ENCODE assay signal across 24 mouse cellular contexts in genomic region chrX:153716716-153717115, GRCm38 (mm10). TPM values are rescaled to one million over a fixed set of nuclear protein-coding genes. Genes with fewer than 3 reads are reported as not detected.
A peak's percentile ranks its signal among the peaks of the same experiment; 100 is the strongest.
DNase-seq lines count a peak whose midpoint lies in the region; ATAC-seq and TF ChIP-seq lines count a peak whose summit lies in the region.
"Had no signal": no experiment of that assay in that cellular context is flagged by ENCODE, and none has a peak within 500 bp of the region (broad histone marks: within the 10 kb centered on the region; RNA-seq: fewer than 3 reads in every experiment).

No protein-coding gene starts in this region.

- no peak for TF ChIP-seq CTCF in bone marrow macrophage, adult 2 months (IDR thresholded peaks at IDR 0.05; ENCODE audit: low read depth, low read length)

- no peak for DNase-seq in heart, postnatal 14 days
- DNase-seq in frontal cortex, postnatal 10 days (ENCODE audit: low spot score in 2 of 2) = no peak
- DNase-seq: adrenal gland, adult 2 months; adrenal gland, adult 8-10 months; adrenal gland, postnatal 10 days; adrenal gland, postnatal 14 days; adrenal gland, postnatal 25 days; adrenal gland, postnatal 36 days; B cell, adult 2 months; cerebellum, adult 11 months; cerebellum, adult 11-12 months; cerebellum, adult 18-20 months had no signal

- WGBS in intestine, embryonic 15.5 days = 78% methylated on average over 2 of the region's 2 CpGs
- 89% methylated on average over 2 of the region's 2 CpGs for WGBS in midbrain, embryonic 15.5 days

- H3K27ac ChIP-seq in bone marrow macrophage, adult 2 months (ENCODE audit: insufficient read depth, low read depth, low read length) = peak overlapping the region; percentile 19; the same call in 1 of the 2 replicates
- no peak overlapping the region for H3K27ac ChIP-seq in intestine, embryonic 15.5 days
- H3K27ac ChIP-seq in midbrain, embryonic 15.5 days = no peak overlapping the region

- no peaks in the 10 kb centered on the region for H3K27me3 ChIP-seq in intestine, embryonic 15.5 days (replicated peaks)
- no peaks in the 10 kb centered on the region for H3K27me3 ChIP-seq in midbrain, embryonic 15.5 days (replicated peaks)
- H3K27me3 ChIP-seq: CH12.LX had no signal

- no peak overlapping the region for H3K4me2 ChIP-seq in intestine, embryonic 15.5 days (replicated peaks)
- H3K4me2 ChIP-seq in midbrain, embryonic 15.5 days = no peak overlapping the region

- H3K4me1 ChIP-seq in bone marrow macrophage, adult 2 months (ENCODE audit: control insufficient read depth, insufficient read depth, low read length) = peaks cover 3% of the 10 kb centered on the region
- H3K4me1 ChIP-seq in intestine, embryonic 15.5 days (replicated peaks) = no peaks in the 10 kb centered on the region
- no peaks in the 10 kb centered on the region for H3K4me1 ChIP-seq in midbrain, embryonic 15.5 days

- peak; percentile 69 for ATAC-seq in granulocyte monocyte progenitor cell, adult 5-6 weeks (replicated peaks; ENCODE audit: poor library complexity, severe bottlenecking)
- ATAC-seq in megakaryocyte, adult 5-6 weeks (ENCODE audit: poor library complexity, severe bottlenecking) = peak; percentile 45; the same call in 1 of the 2 replicates
- peak; percentile 58 for ATAC-seq in megakaryocyte progenitor cell, adult 5-6 weeks (replicated peaks; ENCODE audit: poor library complexity)
- ATAC-seq in intestine, embryonic 15.5 days = no peak
- ATAC-seq in midbrain, embryonic 15.5 days (replicated peaks) = no peak
- ATAC-seq: activated CD4-positive, CD25-positive, alpha-beta regulatory T cell, adult 4 months; CD4-positive, CD25-positive, alpha-beta regulatory T cell, adult 4 months; Patski had no signal

- no peak overlapping the region for H3K9ac ChIP-seq in intestine, embryonic 15.5 days
- no peak overlapping the region for H3K9ac ChIP-seq in midbrain, embryonic 15.5 days

- H3K9me3 ChIP-seq in intestine, embryonic 15.5 days = no peaks in the 10 kb centered on the region
- H3K9me3 ChIP-seq in midbrain, embryonic 15.5 days = no peaks in the 10 kb centered on the region
- H3K9me3 ChIP-seq: G1E had no signal

- H3K4me3 ChIP-seq in bone marrow macrophage, adult 2 months (ENCODE audit: insufficient read depth, low read length) = no peak overlapping the region
- no peak overlapping the region for H3K4me3 ChIP-seq in intestine, embryonic 15.5 days (replicated peaks)
- no peak overlapping the region for H3K4me3 ChIP-seq in midbrain, embryonic 15.5 days

- no peak for TF ChIP-seq POLR2A in bone marrow macrophage, adult 2 months (IDR thresholded peaks at IDR 0.05; ENCODE audit: borderline replicate concordance, low read depth, low read length)

- no peaks in the 10 kb centered on the region for H3K36me3 ChIP-seq in intestine, embryonic 15.5 days
- H3K36me3 ChIP-seq in midbrain, embryonic 15.5 days (replicated peaks) = no peaks in the 10 kb centered on the region
- H3K36me3 ChIP-seq: G1E had no signal

- intact Hi-C loops in heart, postnatal 14 days (cut with DNase I) = no loop called here

RNA-seq across cellular contexts. Expression of gene Nbdy, which starts 6.7 kb away (rescaled TPM):
- 61.3 and 63.4 TPM in 2 replicates for polyA plus RNA-seq in bone marrow macrophage, adult 2 months (2012; ENCODE audit: insufficient read depth, insufficient read length, missing spikeins)
- 48.1 and 71.4 TPM in 2 replicates for total RNA-seq in granulocyte monocyte progenitor cell, adult 5-6 weeks (2014; fragmentation: Nextera tagmentation)
- total RNA-seq in granulocyte monocyte progenitor cell, adult 5-6 weeks (2017) = 22.4 and 23.7 TPM in 2 replicates
- 25.7 and 28.1 TPM in 2 replicates for total RNA-seq in megakaryocyte, adult 5-6 weeks (2015)
- 21.8 and 25.4 TPM in 2 replicates for total RNA-seq in megakaryocyte, adult 5-6 weeks (2017)
- total RNA-seq in megakaryocyte progenitor cell, adult 5-6 weeks (2015) = 63.4 and 84.6 TPM in 2 replicates
- 30.4 and 39.1 TPM in 2 replicates for total RNA-seq in megakaryocyte progenitor cell, adult 5-6 weeks (2017)
- 10 to 100 TPM; 24.5 to 24.7 TPM for total RNA-seq in heart, postnatal 14 days (2021)
- 81.2 and 85.4 TPM in 2 replicates for polyA plus RNA-seq in intestine, embryonic 15.5 days (2015; fragmentation: Nextera tagmentation; extraction: Ambion mirVana)
- 130 and 146 TPM in 2 replicates for polyA plus RNA-seq in midbrain, embryonic 15.5 days (2015; fragmentation: Nextera tagmentation; extraction: Ambion mirVana)
- total RNA-seq: CH12.LX had no signal

RNA-seq across cellular contexts. Expression of gene Kctd12b, which starts 20.5 kb away (rescaled TPM):
- polyA plus RNA-seq in bone marrow macrophage, adult 2 months (2012; ENCODE audit: insufficient read depth, insufficient read length, missing spikeins) = 18.2 and 20.6 TPM in 2 replicates
- total RNA-seq in granulocyte monocyte progenitor cell, adult 5-6 weeks (2014; fragmentation: Nextera tagmentation) = 1.5 and 2.0 TPM in 2 replicates
- total RNA-seq in granulocyte monocyte progenitor cell, adult 5-6 weeks (2017) = 1.5 and 1.6 TPM in 2 replicates
- total RNA-seq in megakaryocyte, adult 5-6 weeks (2015) = 7.8 and 8.4 TPM in 2 replicates
- total RNA-seq in megakaryocyte, adult 5-6 weeks (2017) = 8.8 and 10.2 TPM in 2 replicates
- total RNA-seq in megakaryocyte progenitor cell, adult 5-6 weeks (2015) = 1.7 TPM in 2 replicates
- 1.8 and 1.9 TPM in 2 replicates for total RNA-seq in megakaryocyte progenitor cell, adult 5-6 weeks (2017)
- 10 to 100 TPM; 16.0 to 17.2 TPM for total RNA-seq in heart, postnatal 14 days (2021)
- polyA plus RNA-seq in intestine, embryonic 15.5 days (2015; fragmentation: Nextera tagmentation; extraction: Ambion mirVana) = 5.0 and 5.1 TPM in 2 replicates
- polyA plus RNA-seq in midbrain, embryonic 15.5 days (2015; fragmentation: Nextera tagmentation; extraction: Ambion mirVana) = 4.0 and 4.8 TPM in 2 replicates
- total RNA-seq: CH12.LX, MEL had no signal
- polyA plus RNA-seq: G1E had no signal

Comparison
In these comparisons a context has a peak if more than half of its experiments do, and no peak if none do; other contexts are left out.
1. ATAC-seq: peak in granulocyte monocyte progenitor cell, adult 5-6 weeks (single experiment), megakaryocyte, adult 5-6 weeks (single experiment) and megakaryocyte progenitor cell, adult 5-6 weeks (single experiment); none in intestine, embryonic 15.5 days (single experiment) and midbrain, embryonic 15.5 days (single experiment).